Mouse (Mus musculus): Measurements from ENCODE around the gene Sh3d21.

Sh3d21 gene

DNA sequence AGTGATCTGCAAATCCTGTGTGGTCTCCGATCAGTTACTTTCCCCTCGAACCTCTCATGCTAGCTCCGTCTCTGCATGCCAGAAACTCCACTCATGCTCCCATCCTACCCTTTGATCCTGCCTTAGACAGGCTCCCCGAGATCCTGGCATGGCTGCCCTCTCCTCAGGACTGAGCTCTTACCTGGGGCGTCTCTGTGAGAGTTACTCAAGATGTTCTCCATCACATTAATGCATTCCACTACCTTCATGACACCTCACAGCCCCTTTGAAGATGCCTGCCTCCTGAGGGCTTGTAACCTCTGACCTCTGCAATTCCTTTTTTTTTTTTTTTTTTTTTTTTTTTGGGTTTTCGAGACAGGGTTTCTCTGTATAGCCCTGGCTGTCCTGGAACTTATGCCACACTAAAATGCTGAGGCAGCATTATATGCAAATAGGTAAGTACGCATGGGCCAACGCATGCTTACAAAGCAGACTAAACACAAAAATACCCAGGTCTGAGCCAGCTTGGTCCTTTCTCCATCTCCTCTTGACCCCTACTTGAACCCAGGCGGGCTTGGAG lies 16.2 kb downstream of the Sh3d21 start:
- no peak for DNase-seq (ENCODE audit: low spot score in 2 of 2)

DNA sequence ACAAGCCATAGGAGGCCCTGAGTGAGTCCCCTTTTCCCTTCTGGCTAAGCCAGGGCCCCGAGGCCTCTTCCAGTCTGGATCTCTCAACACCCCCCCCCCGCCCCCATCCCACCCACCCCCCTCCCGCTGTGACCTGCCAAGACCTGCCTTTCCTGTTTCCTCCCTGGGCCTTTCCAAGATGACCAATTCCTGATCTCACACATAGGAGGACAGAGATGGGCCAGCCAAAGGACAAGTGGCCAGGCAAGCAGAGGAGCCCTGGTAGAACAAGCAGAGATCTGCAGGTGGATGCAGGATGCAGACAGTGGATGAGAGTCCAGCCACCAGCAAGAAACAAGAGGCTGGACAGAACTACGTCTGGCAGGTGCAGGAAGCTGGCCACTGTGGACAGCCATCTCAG lies 17.9 kb downstream of the Sh3d21 start:
- no peak for DNase-seq (ENCODE audit: low spot score in 2 of 2)

DNA sequence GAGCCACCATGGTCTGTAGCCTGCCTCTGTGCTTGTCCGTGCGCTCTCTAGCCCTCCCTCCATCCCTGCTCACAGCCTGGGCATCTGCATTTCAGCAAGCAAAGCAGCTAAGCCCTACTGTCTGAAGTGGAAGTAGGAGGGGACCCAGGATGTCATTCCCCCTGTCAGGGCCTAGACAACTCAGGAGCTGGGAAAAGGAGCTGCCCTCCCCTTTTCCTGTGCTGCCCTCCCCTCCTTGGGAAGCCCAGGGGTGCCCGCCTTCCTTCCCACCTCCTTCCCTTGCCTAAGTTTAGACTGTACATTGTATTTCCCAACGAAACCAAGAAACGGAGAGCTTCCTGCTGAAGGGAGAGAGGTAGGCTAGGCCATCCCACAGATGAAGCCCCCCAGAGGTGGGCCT lies 22.3 kb downstream of the Sh3d21 start:
- DNase-seq (ENCODE audit: low spot score in 2 of 2), result no peak

DNA sequence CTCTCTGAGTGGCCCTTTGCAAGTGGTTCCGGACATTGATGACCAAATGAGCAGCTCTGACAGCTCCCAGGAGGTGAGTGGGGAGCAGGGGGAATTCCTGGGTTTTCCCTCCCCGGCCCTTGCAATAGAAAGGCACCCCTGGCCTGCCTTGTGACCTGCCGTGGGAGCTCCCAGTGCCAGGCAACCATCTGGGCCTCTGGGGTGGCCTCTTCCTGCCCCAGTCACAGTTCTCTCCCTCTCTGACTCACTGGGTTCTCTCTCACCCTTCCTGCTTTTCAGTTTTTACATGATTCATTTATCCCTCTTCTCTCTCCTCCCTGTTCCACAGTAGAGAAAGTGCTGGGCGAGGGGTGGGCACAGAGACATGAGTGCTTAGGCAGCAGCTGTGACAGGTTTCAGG lies 25.5 kb downstream of the Sh3d21 start:
- DNase-seq (ENCODE audit: low spot score in 2 of 2), result no peak

DNA sequence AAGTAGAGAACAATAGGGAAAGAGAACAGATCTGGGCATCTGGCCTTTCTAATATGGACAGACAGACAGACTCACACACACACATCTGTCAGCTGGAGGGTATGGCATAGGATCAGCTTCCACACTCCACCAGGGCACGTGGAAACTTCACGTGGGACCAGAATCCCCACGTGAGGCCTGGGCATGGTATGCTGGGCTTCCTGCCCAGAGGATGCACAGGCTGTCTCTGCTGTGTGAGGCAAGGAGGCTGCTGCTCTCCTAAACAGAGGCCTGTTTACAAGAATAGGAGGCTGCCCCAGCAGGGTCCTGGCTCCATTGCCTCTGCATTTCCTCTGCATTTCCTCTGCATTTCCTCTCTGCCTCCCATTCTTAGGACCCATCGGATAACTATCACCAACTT lies 28.7 kb downstream of the Sh3d21 start:
- DNase-seq (ENCODE audit: low spot score in 2 of 2), result no peak

DNA sequence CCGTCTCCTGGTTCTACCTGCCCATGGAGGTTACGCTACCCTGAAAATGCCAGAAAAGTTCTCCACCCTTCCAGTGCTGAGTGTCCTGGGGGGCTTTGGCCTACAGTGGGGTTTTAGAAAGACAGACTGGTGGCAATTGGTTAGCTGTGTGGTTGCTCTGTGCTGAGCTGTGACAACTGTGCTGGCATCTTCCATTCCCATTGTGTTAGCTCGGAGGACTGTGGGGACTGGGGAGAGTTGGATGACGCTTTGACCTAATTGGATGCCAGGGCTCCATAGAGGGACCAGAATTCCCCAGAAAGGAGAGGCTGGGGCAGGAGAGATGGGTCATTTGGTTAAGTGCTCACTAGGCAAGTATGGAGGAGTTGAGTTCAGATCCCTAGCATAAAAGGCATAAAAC lies 29.1 kb downstream of the Sh3d21 start:
- no peak for DNase-seq (ENCODE audit: low spot score in 2 of 2)

DNA sequence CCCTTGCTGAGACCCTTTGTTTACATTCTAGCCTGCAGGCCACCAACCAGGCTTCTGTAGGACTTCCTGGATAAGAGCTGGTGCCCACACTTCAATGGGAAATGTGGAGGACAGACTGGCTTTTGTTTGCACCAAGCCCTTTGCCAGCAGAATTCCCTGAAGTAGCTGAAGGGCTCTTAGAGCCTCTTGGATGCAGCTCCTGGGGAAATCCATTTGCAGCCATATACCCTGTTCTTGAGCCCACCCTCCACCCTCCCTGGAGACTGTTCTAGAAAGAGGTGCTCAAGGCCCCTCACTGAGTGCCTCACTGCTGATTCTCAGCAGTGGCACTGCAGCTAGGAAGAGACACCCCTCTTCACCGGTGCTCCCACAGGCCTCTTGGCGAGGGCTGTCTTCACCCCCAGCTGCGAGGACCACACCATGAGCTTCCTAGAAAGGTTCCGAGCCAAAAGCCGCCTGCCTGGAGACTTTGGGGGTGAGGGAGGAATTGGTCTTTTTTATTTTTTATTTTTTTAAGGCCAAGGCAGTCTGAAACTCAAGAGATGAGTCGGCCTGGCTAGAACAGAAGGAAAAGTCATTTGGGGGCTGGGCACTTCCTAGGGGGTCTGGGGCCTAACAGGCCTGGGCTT lies 30.5 kb downstream of the Sh3d21 start:
- DNase-seq (ENCODE audit: low spot score in 2 of 2), result no peak

DNA sequence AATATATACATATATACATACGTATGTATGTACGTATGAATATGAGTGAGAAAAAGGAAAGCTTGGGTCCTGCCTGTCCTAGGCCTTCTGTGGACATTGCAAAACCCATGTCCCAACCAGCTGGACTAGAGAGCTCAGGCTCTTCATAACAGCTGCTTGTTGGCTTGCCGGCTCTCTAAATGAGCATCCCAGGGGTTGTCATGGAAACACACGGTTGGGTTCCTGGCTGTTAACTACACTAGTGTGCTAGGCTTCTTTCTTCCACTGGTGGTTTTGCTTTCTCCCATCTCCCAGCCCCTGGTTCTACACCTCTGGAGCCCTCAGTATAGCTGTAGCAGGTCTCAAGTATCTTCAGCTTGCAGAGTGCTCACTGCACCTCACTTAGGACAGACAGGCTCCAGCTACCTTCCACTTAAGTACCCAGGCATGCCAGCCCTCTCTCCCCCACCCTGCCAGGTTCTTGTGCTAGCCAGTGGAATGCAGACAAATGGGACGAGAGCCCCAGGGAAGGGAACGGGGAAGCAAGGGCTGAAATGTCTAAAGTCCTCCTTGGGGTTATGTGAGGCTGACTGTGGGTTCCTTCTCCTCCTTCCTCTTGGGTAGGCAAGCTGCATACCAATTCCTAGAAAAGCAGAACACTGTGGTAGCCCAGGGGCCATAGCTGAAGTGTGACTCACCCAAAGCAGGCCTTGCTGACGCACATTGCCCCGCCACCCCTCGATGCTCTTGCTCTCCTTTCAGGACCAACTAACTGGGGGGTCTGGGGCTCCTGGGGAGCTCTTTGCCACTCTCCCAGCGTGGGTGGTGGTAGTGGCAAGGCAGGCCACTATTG lies 31.8 kb downstream of the Sh3d21 start:
- DNase-seq (ENCODE audit: low spot score in 2 of 2), result no peak

DNA sequence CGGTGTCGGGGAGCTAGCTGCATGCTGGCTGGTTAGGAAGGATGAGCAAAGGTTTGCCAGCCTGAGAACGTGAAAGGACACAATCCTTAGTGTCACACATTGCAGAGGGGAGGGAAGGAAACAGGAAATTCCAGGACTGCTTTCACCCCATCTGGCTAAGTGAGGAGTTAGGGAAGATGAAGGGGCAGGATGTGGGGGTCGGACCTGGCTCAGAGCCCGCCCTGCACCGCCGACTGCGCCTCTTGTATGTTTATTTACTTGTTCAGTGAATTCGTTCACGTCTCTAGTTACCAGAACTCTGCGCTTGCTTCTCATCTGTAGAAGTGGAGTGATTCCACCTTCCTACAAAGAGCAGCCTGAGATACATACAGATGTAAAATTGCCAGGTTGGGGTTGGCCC lies 32.8 kb downstream of the Sh3d21 start:
- no peak for DNase-seq (ENCODE audit: low spot score in 2 of 2)

DNA sequence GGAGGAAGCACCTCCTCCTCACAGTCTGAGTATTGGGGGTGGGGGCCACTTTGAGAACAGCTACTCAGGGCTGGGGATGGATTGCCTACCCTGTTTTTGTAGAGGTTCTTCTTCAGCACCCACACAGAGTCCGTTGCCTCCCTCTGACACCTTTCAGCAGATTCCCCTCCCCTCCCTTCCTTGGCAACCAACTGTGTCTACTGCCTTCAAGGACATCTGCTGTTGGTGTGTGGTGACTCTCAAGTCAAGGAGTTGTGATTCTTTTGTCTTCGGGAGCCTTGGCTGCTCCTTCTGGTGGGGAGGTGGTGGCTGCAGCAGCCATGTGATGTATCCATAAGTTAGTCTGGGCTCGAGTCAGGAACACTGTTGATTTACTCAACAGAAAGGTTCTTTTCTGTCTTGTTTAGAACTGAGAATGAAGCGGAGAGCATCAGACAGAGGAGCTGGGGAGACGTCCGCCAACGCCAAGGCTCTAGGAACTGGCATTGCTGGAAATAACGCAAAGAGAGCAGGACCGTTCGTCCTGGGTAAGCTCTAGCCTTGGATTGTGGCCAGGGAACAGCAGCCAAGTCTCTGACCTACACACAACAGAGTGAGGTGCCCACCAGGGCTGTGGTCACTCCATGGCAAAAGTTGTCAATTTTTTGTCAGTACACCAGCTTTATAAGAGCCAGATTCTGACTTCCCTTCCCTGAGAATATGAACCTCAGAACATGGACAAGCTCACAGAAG lies 39.8 kb downstream of the Sh3d21 start:
- no peak for DNase-seq (ENCODE audit: low spot score in 2 of 2)

DNA sequence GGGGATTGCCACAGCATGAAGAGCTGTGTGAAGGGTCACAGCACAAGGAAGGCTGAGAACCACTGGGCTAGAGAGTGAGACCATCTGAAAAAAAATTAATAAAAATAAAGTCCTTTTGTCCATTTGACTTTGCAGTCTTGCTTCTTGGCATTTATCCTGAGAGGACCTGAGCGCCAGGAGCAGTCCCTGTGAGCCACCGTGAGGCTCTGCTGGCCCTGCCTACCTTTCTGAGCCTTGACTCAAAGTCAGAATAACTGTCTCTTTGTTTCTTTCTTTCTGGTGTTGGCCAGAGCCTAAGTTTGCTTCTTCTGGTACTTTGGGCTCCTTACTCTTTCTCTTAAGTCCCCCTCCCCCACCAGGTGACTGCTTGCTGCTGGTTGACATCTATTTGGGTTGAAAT lies 42.8 kb downstream of the Sh3d21 start:
- no peak for DNase-seq (ENCODE audit: low spot score in 2 of 2)

DNA sequence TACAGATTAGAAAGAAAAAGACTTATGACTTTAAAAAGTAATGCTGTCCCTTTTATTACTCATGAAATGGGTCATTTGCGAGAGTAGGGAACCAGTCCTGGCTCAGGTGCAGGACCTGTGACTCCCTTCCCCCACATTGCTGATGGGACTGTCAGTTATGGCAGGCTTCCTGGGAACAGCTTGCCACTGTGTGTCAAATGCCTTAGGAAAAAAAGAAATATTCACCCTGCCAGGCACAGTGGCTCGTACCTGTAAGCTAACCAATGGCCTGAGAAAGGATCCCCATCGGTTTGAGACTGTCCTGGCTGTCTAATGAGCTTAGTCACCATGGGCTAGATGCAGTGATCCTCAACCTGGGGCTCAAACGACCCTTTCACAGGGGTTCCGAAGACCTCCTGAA lies 43.2 kb downstream of the Sh3d21 start:
- DNase-seq (ENCODE audit: low spot score in 2 of 2), result no peak

DNA sequence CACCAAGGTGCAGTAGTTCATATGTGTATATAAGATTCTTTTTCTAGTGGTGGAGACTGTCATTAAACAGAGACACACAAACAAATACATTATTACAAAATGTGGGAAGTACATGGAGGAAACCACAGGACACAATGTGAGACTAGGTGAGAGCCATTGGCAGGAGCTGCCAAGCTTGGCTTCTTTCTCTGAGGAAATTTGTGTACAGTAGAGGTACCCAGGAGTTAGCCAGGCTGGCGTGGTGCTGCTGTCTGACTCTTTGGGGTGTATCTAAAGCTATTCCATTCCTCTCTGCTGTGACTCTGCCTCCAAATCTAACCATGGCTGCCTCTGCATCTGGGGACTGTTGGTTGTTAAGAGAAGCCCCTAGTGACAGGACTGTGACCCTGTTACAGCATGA lies 44.2 kb downstream of the Sh3d21 start:
- DNase-seq (ENCODE audit: low spot score in 2 of 2), result no peak

DNA sequence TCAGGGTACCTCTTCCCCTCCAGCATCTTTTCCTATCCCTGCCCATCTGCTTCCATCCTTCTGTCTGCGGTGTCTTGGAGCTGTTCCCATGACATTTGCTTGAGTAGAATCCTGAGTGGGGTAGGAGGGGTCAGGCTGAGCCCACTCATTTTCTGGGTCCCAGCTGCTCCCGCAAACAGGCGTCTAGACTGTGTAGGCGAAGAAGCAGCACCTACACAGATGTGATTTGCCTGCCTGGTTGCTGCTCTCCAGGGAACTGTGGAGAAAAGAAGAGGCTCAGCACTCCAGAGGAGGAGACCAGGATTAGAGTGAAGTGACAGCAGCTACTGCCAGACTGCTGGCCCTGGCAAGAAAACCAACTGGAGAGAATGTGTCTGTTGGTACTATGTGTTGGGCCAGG lies 44.6 kb downstream of the Sh3d21 start:
- no peak for DNase-seq (ENCODE audit: low spot score in 2 of 2)

DNA sequence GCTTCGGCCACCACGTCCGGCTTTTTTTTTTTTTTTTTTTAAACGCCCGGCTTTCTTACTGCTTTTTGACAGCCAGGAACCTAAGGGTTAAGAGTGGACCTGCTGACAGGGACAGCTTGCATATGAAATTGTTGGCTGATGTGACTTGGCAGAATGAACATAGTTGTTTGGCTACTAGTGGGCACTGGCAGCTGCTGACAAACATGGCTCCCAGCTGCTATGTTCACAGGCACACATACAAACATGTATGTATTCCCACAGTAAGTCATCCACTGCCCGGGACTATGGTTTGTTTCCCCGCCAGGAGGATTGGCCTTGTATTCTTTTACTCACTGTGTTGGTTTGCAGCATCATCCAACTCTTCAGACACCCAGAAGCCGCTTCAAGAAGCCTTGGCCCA lies 46.2 kb downstream of the Sh3d21 start:
- no peak for DNase-seq (ENCODE audit: low spot score in 2 of 2)

DNA sequence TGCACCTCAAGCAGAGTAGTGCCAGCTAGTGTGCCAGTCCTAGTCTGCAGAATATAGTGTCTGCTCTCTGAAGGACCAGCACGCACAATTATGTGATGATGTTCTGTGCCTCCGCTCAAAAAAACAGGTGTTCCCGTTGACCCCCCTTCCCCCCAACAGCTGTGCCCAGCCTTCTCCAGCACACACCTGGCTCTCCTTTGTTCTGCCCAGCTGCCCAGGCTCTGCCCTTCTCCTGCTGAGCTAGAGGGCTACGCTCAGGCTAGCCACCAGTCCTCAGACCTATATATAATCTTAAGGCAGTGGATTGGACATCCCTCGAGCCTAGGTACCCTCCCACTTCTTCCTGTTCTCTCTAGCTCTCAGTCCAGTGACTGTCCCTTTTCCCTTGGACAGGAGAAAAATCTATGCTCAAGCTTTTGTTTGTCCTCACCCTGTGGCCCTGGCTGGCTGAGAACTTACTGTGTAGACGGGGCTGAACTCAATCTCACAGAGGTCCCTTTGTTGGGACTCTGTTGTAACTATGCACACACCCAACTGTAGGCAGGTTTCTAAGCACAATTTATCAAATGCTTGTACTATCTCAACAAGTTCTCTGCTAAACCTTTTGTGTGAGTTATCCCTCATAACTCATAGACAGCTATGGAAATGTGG lies 47.3 kb downstream of the Sh3d21 start:
- no peak for DNase-seq (ENCODE audit: low spot score in 2 of 2)

DNA sequence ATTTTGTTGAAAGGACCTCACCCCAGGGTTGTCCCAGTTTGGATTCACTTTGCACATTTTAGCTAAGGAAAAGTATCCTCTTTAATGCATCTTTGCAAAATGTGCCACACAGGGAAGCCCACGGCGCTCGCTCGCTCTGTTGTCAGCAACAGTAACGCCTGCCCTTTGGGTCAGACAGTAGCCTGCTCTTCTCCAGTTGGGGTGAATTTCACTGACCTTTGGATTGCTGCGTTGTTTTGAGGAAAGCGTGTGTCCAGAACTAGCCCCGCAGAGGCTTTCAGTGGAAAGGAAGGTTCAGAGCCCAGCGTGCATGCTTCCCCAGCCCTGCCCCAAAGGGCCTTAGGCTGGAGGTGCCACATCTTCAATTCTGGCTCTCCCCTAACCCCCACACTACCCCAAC lies 47.9 kb downstream of the Sh3d21 start:
- no peak for DNase-seq (ENCODE audit: low spot score in 2 of 2)

DNA sequence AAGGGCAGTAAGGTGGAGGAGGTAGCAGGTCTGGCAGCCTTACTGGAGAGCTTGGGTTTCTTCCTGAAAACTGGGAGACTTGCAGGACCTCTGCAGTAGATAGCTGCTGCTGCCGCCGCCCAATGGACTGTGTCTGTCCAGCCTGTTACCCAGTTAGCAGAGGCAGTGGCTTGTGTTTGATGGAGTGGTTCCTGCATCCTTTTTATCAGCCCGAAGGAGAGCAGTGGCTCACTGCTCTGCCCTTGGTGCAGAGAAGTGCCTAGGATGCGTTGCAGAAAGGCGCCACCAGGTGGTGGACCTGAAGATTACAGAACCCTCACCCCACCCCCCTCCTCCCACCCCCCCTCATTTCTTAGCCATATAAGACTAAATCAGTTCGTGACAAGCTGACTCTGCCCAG lies 49.3 kb downstream of the Sh3d21 start:
- DNase-seq (ENCODE audit: low spot score in 2 of 2), result peak; percentile 64 to 87

DNA sequence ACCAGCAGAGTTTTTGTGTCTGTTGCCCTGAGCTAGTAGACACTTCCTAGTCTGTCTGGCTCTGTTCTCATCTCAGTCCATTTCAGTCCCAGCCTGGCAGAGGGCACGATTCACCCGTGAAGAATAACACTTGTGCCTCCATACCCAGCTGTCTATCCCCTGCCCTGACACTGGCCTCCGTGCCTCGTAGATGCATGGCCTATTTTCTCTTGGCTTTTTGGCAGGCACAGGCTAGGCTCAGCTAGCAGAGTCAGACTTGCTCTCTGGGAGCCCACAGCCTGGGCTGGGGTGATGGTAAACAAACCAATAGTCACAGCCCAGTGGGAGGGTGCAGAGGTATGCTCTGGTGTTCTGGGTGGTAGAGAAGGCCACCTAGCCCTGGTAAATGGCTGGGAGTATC lies 50.0 kb downstream of the Sh3d21 start:
- DNase-seq (ENCODE audit: low spot score in 2 of 2), result no peak

DNA sequence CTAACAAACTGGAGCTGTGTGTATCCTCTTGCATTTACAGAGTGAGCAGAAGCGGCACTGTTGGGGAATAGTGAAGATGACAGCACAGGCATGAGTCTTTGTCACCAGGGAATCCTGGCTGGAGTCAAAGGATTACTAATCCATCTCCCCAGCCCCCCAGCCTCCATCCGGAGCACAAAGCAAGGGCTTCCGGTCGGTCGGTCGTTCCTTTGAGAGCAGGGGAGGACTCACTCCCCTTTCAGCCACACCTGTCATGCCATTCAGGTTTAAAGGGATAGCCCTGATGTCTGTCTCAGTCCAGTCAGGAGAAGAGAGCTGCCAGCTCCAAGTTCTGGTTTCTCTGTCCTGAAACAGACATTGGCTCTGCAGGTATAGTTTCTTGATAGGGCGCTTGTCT lies 52.1 kb downstream of the Sh3d21 start:
- no peak for DNase-seq (ENCODE audit: low spot score in 2 of 2)

DNA sequence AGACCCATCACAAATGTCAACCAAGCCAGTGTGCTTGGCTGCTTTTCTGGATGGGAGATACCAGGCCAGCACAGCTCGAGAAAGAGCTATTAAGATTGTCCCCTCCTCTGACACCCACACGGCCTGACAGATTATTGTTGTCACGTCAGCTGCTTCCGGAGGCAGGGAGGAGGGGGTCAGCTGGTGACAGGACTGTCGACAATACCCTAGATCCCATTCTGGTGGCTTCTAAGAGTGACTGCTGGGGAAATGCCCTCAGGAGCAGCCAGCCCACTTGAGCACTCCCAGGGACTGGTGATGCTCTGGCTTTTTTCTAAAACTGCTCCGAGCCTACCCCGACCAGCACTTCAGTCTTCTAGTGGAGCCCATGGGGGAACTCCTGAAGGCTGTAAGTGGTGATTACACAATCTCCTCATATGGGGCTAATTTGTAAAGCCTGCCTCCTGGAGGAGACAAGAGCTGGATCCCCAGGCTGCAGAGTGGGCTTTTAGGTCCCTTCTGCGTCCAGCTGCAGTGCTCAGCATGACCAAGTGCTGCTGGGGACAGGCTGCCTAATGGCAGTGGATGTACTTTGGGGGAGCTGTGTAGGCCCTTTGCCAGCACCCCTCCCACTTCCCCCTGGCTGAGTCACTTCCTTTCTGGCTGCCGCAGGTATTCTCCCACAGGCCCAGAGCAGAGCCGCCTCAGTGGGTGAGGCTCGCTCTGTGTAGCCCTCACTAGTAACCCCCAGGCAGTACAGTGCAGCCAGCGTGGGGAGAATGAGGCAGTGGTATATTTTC lies 52.7 kb downstream of the Sh3d21 start:
- peak; percentile 68 to 80 for DNase-seq (ENCODE audit: low spot score in 2 of 2)
